Mouse (Mus musculus) E14TG2a.4 (cell line): ENCODE measurements around the gene Gm13889.

Experiments used
- CTCF ChIP-seq: conservative IDR thresholded peaks from 2 replicates; pipeline ENCODE4 v1.5.1; 2014; ENCODE audit warnings: low read length
- NANOG ChIP-seq: IDR thresholded peaks from 2 replicates; pipeline ENCODE4 v1.6.1; 2014; ENCODE audit warnings: borderline replicate concordance, low read length, mixed read lengths
- POU5F1 ChIP-seq: IDR thresholded peaks from 2 replicates; pipeline ENCODE4 v1.6.1; 2014; ENCODE audit warnings: low read length, borderline replicate concordance

DNA sequence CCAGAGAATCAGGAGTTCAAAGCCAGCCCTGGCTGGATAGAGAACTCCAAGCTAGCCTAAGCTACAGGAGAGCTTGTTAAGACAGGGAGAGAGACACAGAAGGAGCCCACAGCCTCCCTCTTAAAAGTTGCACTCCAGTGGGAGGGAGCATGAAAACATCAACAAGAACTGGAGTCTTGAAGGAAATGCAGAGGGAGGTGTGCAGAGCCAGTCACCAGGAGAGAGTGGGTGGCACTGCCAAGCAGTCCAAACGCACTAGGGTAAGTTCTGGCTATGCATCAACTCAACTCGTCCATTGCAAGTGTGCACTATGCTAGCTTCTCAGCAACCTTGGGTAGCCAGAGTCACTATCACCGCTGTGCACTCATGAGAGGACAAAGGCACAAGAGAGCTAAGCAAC is 1.2 kb upstream of the Gm13889 start:
- TF ChIP-seq CTCF = no peak
- no peak for TF ChIP-seq NANOG
- no peak for TF ChIP-seq POU5F1
